Mouse (Mus musculus): ENCODE data around the gene 1190005I06Rik. TPM values are rescaled to one million over a fixed set of nuclear protein-coding genes. Genes with fewer than 3 reads are reported as not detected.

Gene 1190005I06Rik
- polyA plus RNA-seq, 1 experiment = 4.9 TPM

DNA sequence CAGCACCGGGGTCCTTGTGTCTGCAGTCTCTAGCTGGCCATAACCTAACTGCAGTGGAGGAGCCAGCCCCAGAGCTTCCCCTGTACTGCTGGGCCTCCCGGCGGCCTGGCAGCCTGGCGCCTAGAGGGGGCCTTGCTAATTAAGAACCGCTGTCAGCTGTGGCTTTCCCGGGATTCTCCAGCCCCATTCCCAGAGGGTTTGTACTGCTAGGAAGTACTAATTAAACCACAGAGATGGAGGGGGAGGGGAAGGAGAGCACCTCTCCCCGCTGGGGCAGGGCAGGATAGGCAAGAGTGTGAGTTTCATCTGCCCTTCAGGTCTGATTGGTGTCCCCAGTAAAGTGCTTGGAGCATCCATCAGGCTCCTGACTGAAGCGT is 84.1 kb downstream of the 1190005I06Rik start:
- H3K36me3 ChIP-seq (ENCODE audit: control insufficient read depth, insufficient read depth) = no peaks in the 10 kb centered on the region
- TF ChIP-seq REST (IDR thresholded peaks at IDR 0.05; ENCODE audit: insufficient read depth, insufficient read length) (no peak), CEBPB (IDR thresholded peaks at IDR 0.05; ENCODE audit: insufficient read depth, poor library complexity, severe bottlenecking) (no peak), MYOG (IDR thresholded peaks at IDR 0.05; ENCODE audit: control insufficient read depth in 1 of 3, insufficient read depth in 1 of 3, insufficient read length in 2 of 3, low read depth in 2 of 3) (no peak), POLR2AphosphoS2 (IDR thresholded peaks at IDR 0.05; ENCODE audit: insufficient read length, low read depth) (no peak), MAX (IDR thresholded peaks at IDR 0.05; ENCODE audit: low read depth) (no peak), POLR2A (IDR thresholded peaks at IDR 0.05; ENCODE audit: insufficient read length, low read depth) (no peak), E2F4 (IDR thresholded peaks at IDR 0.05; ENCODE audit: insufficient read depth) (no peak), SRF (IDR thresholded peaks at IDR 0.05; ENCODE audit: control insufficient read depth, insufficient read length, low read depth) (no peak), TCF3 (IDR thresholded peaks at IDR 0.05; ENCODE audit: insufficient read length, low read depth) (no peak)
- peaks cover 7% of the 10 kb centered on the region for H3K79me2 ChIP-seq (ENCODE audit: control insufficient read depth, insufficient read depth)
- no peak overlapping the region for H3K4me3 ChIP-seq
- peak overlapping the region; percentile 77 for H3K4me2 ChIP-seq (ENCODE audit: low read depth)
- H3K27me3 ChIP-seq (ENCODE audit: control insufficient read depth, insufficient read depth, insufficient read length) = no peaks in the 10 kb centered on the region
- no peak overlapping the region for H3ac ChIP-seq (ENCODE audit: control insufficient read depth, insufficient read length)

DNA sequence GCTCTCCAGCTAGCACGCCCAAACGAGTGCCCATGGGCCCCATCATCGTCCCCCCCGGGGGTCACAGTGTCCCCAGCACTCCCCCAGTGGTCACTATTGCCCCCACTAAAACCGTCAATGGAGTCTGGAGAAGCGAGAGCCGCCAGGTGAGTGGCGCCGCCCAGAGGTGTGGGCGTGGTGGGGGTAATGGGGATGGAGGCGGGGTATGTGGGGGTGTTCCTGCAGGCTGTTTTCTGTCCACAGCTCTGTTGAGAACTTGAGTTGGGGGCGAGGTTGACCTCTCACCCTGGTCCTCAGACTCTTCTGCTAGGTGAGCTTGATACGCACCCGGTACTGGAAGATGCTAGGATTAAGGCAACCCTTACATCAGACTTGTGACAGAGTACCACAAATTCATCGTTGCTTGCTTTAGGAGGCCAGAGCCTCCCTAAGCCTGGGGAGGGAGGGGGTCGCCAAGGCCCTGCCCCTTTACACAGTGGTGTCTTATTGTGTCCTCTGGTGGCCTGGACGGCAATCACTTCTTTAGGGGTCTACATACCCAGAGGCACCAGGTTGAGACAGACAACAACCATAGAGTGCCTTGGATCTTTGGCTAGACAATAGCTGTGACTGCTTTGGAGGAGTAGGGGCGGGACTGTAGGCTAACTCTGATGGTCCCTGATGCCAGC is 84.6 kb downstream of the 1190005I06Rik start:
- Histone ChIP-seq H3K36me3 (ENCODE audit: control insufficient read depth, insufficient read depth) (no peaks in the 10 kb centered on the region), H3K79me2 (ENCODE audit: control insufficient read depth, insufficient read depth) (peaks cover 7% of the 10 kb centered on the region), H3K27me3 (ENCODE audit: control insufficient read depth, insufficient read depth, insufficient read length) (no peaks in the 10 kb centered on the region), H3K4me3 (no peak overlapping the region), H3ac (ENCODE audit: control insufficient read depth, insufficient read length) (no peak overlapping the region), H3K4me2 (ENCODE audit: low read depth) (peak overlapping the region; percentile 77)
- no peak for TF ChIP-seq E2F4 (IDR thresholded peaks at IDR 0.05; ENCODE audit: insufficient read depth)

DNA sequence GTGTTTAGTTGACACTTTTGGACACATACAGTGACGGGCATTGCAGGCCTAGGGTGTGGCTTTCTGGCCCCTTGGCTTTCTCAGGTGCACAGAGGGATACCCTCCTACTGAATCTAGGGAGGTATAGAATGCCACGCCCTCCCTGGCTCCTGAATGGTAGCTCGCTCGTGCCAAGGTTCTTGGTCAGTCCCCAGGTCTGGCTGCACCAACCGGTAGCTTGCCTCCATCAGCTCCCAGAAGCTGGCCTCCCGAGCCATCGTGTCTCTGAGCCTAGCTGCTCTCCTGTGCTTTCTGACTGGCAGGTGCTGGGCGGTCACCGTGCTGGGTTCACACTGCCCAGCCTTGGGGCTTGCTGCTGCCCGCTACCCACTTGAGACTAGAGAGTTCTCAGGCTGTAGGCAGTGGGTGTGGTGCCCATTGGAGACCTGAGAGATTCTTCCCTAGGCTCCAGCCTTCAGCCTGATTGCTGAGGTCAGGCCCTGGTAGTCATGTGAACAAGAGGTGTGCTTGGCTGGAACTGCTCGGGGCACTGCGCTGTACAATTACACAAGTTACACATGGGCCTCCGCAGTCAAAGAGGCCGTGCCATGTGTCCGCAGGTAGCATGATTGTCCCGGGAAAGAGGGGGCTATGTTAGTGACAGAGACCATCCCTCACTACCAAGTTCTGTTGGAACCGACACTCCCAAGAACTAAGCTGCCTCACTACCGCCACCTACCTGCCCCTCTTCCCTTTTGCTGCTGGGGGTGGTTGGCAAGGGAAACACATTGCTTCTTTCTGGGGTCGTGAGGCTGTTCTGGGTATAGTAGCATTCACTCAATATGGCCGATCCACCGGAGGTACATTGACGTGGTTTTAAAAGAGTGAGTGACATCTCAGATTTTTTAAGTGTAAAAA is 85.6 kb downstream of the 1190005I06Rik start:
- Histone ChIP-seq H3K79me2 (ENCODE audit: control insufficient read depth, insufficient read depth) (peaks cover 11% of the 10 kb centered on the region), H3ac (ENCODE audit: control insufficient read depth, insufficient read length) (no peak overlapping the region), H3K27me3 (ENCODE audit: control insufficient read depth, insufficient read depth, insufficient read length) (no peaks in the 10 kb centered on the region), H3K4me2 (ENCODE audit: low read depth) (no peak overlapping the region), H3K4me3 (no peak overlapping the region), H3K36me3 (ENCODE audit: control insufficient read depth, insufficient read depth) (no peaks in the 10 kb centered on the region)
- no peak for TF ChIP-seq MYOD1 (IDR thresholded peaks at IDR 0.05; ENCODE audit: control insufficient read depth in 1 of 3, insufficient read length in 2 of 3, low read depth in 2 of 3)
- TF ChIP-seq MAX (IDR thresholded peaks at IDR 0.05; ENCODE audit: low read depth) = no peak
- no peak for TF ChIP-seq REST (IDR thresholded peaks at IDR 0.05; ENCODE audit: insufficient read depth, insufficient read length)
- no peak for TF ChIP-seq CEBPB (IDR thresholded peaks at IDR 0.05; ENCODE audit: insufficient read depth, poor library complexity, severe bottlenecking)

DNA sequence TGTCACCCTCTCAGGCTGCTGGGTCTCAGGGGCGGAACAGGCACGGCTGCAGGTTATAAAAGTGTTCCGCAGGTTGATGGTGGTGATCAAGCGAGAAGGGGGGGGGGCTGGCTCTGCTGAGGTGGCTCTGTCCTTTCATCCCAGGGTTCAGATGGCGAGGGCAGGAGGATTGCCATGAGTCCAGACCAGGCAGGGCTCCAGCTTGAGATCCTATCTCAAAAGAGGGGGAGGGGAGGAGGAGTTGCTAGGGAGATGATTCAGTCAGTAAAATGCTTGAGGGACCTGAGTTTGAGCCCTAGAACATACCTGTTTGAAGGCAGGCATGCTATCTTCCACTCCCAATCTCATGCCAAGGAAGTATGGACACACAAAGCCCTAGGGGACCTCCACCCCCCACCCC is 86.9 kb downstream of the 1190005I06Rik start:
- peaks cover 12% of the 10 kb centered on the region for H3K79me2 ChIP-seq (ENCODE audit: control insufficient read depth, insufficient read depth)
- TF ChIP-seq USF1 (IDR thresholded peaks at IDR 0.05; ENCODE audit: low read depth) = no peak
- TF ChIP-seq TCF12 (IDR thresholded peaks at IDR 0.05; ENCODE audit: insufficient read depth, poor library complexity, severe bottlenecking) = no peak
- TF ChIP-seq CEBPB (IDR thresholded peaks at IDR 0.05; ENCODE audit: insufficient read depth, poor library complexity, severe bottlenecking) = no peak
- no peak for TF ChIP-seq REST (IDR thresholded peaks at IDR 0.05; ENCODE audit: insufficient read depth, insufficient read length)
- TF ChIP-seq E2F4 (IDR thresholded peaks at IDR 0.05; ENCODE audit: insufficient read depth) = no peak
- no peak for TF ChIP-seq MYOD1 (IDR thresholded peaks at IDR 0.05; ENCODE audit: control insufficient read depth in 1 of 3, insufficient read length in 2 of 3, low read depth in 2 of 3)
- TF ChIP-seq SRF (IDR thresholded peaks at IDR 0.05; ENCODE audit: control insufficient read depth, insufficient read length, low read depth) = no peak
- no peak for TF ChIP-seq POLR2AphosphoS2 (IDR thresholded peaks at IDR 0.05; ENCODE audit: insufficient read length, low read depth)
- TF ChIP-seq POLR2A (IDR thresholded peaks at IDR 0.05; ENCODE audit: insufficient read length, low read depth) = no peak
- no peak for TF ChIP-seq MAX (IDR thresholded peaks at IDR 0.05; ENCODE audit: low read depth)
- TF ChIP-seq MYOG (IDR thresholded peaks at IDR 0.05; ENCODE audit: control insufficient read depth in 1 of 3, insufficient read depth in 1 of 3, insufficient read length in 2 of 3, low read depth in 2 of 3) = no peak
- TF ChIP-seq TCF3 (IDR thresholded peaks at IDR 0.05; ENCODE audit: insufficient read length, low read depth) = no peak
- H3K36me3 ChIP-seq (ENCODE audit: control insufficient read depth, insufficient read depth) = no peaks in the 10 kb centered on the region
- no peak overlapping the region for H3ac ChIP-seq (ENCODE audit: control insufficient read depth, insufficient read length)
- H3K27me3 ChIP-seq (ENCODE audit: control insufficient read depth, insufficient read depth, insufficient read length) = no peaks in the 10 kb centered on the region
- no peak overlapping the region for H3K4me3 ChIP-seq
- H3K4me2 ChIP-seq (ENCODE audit: low read depth) = no peak overlapping the region

DNA sequence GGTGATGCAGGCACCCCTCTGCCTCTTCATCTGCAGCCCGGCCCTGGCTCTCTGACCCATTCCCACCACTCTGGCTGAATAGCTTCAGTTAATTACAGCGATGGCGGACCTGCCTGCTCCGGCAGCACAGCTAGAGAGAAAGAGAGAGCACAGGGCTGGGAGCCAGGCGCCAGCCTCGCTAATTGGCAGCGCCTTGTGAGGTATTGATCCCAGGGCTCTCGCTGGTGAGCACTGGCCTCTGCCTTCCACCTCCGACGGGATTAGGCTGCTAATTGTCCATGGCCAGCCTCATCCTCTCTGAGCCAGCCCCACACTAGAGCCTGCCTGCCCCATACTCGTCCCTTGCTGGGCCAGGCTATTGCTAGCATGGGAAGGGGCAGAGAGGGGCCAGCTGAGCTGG is 87.8 kb downstream of the 1190005I06Rik start:
- Histone ChIP-seq H3ac (ENCODE audit: control insufficient read depth, insufficient read length) (no peak overlapping the region), H3K4me2 (ENCODE audit: low read depth) (no peak overlapping the region), H3K79me2 (ENCODE audit: control insufficient read depth, insufficient read depth) (peaks cover 12% of the 10 kb centered on the region), H3K27me3 (ENCODE audit: control insufficient read depth, insufficient read depth, insufficient read length) (no peaks in the 10 kb centered on the region), H3K4me3 (no peak overlapping the region), H3K36me3 (ENCODE audit: control insufficient read depth, insufficient read depth) (no peaks in the 10 kb centered on the region)
- TF ChIP-seq USF1 (IDR thresholded peaks at IDR 0.05; ENCODE audit: low read depth) (no peak), TCF3 (IDR thresholded peaks at IDR 0.05; ENCODE audit: insufficient read length, low read depth) (no peak), POLR2AphosphoS2 (IDR thresholded peaks at IDR 0.05; ENCODE audit: insufficient read length, low read depth) (no peak), SRF (IDR thresholded peaks at IDR 0.05; ENCODE audit: control insufficient read depth, insufficient read length, low read depth) (no peak), MYOD1 (IDR thresholded peaks at IDR 0.05; ENCODE audit: control insufficient read depth in 1 of 3, insufficient read length in 2 of 3, low read depth in 2 of 3) (no peak), POLR2A (IDR thresholded peaks at IDR 0.05; ENCODE audit: insufficient read length, low read depth) (no peak), E2F4 (IDR thresholded peaks at IDR 0.05; ENCODE audit: insufficient read depth) (no peak), MYOG (IDR thresholded peaks at IDR 0.05; ENCODE audit: control insufficient read depth in 1 of 3, insufficient read depth in 1 of 3, insufficient read length in 2 of 3, low read depth in 2 of 3) (no peak), MAX (IDR thresholded peaks at IDR 0.05; ENCODE audit: low read depth) (no peak), TCF12 (IDR thresholded peaks at IDR 0.05; ENCODE audit: insufficient read depth, poor library complexity, severe bottlenecking) (no peak), CEBPB (IDR thresholded peaks at IDR 0.05; ENCODE audit: insufficient read depth, poor library complexity, severe bottlenecking) (no peak), REST (IDR thresholded peaks at IDR 0.05; ENCODE audit: insufficient read depth, insufficient read length) (no peak)
